Mouse (Mus musculus): ENCODE results near the gene Fbn1. TPM values are rescaled to one million over a fixed set of nuclear protein-coding genes. Genes with fewer than 3 reads are reported as not detected.

The Fbn1 gene
- total and polyA plus RNA-seq, 3 experiments = 15.0 to 43.9 (median 28.8) TPM

- Histone ChIP-seq H3K79me2 (replicated peaks; ENCODE audit: control insufficient read depth, insufficient read depth, low read length) (no peaks in the 10 kb centered on the region), H3K36me3 (ENCODE audit: control insufficient read depth, insufficient read depth, low read length) (peaks cover 8% of the 10 kb centered on the region), H3K4me1 (ENCODE audit: control insufficient read depth, insufficient read depth, low read length) (no peaks in the 10 kb centered on the region; the same call in 1 of the 2 replicates), H3K27me3 (ENCODE audit: control insufficient read depth, insufficient read depth, low read length) (no peaks in the 10 kb centered on the region), H3K9ac (ENCODE audit: low read depth, low read length) (no peak overlapping the region), H3K4me3 (no peak overlapping the region), H3K27ac (no peak overlapping the region)
- TF ChIP-seq EP300 (IDR thresholded peaks at IDR 0.05; ENCODE audit: insufficient read depth, low read depth, low read length) (no peak), CTCF (IDR thresholded peaks at IDR 0.05) (no peak), POLR2A (IDR thresholded peaks at IDR 0.05; ENCODE audit: insufficient read depth, low read depth, low read length) (no peak)
- intact Hi-C loops (cut with DNase I) = loop anchor here (10.0 kb wide), 1 partner anchor 120 kb away; the partner anchor contains the start of genes Fbn1 and Gm9913
- WGBS = 81% methylated on average over 4 of the region's 4 CpGs
- no peak for DNase-seq
Measured at GRCm38 (mm10) chr2:125384941-125385340, 122.9 kb downstream of the Fbn1 start.

GRCm38 (mm10) chr2:125384415-125384814 lies 123.4 kb downstream of the Fbn1 start:
- H3K4me1 ChIP-seq (ENCODE audit: control insufficient read depth, insufficient read depth, low read length) = no peaks in the 10 kb centered on the region; the same call in 1 of the 2 replicates
- TF ChIP-seq POLR2A (IDR thresholded peaks at IDR 0.05; ENCODE audit: insufficient read depth, low read depth, low read length) = no peak
- no peak for TF ChIP-seq CTCF (IDR thresholded peaks at IDR 0.05)
- no peak for TF ChIP-seq EP300 (IDR thresholded peaks at IDR 0.05; ENCODE audit: insufficient read depth, low read depth, low read length)
- DNase-seq = peak in 1 of 2 experiments; percentile 53
- H3K36me3 ChIP-seq (ENCODE audit: control insufficient read depth, insufficient read depth, low read length) = peaks cover 11% of the 10 kb centered on the region
- H3K79me2 ChIP-seq (replicated peaks; ENCODE audit: control insufficient read depth, insufficient read depth, low read length) = no peaks in the 10 kb centered on the region
- no peak overlapping the region for H3K4me3 ChIP-seq
- no peak overlapping the region for H3K27ac ChIP-seq
- no peak overlapping the region for H3K9ac ChIP-seq (ENCODE audit: low read depth, low read length)
- WGBS = 70% methylated on average over 6 of the region's 6 CpGs
- intact Hi-C loops (cut with DNase I) = loop anchor here (10.0 kb wide), 1 partner anchor 120 kb away; the partner anchor contains the start of genes Fbn1 and Gm9913
- H3K27me3 ChIP-seq (ENCODE audit: control insufficient read depth, insufficient read depth, low read length) = no peaks in the 10 kb centered on the region

- intact Hi-C loops (cut with DNase I) = loop anchor here (10.0 kb wide), 1 partner anchor 122 kb away; the partner anchor contains the start of genes Fbn1 and Gm9913
- peaks cover 12% of the 10 kb centered on the region for H3K36me3 ChIP-seq (ENCODE audit: control insufficient read depth, insufficient read depth, low read length)
- H3K4me1 ChIP-seq (ENCODE audit: control insufficient read depth, insufficient read depth, low read length) = no peaks in the 10 kb centered on the region; the same call in 1 of the 2 replicates
- 79% methylated on average over 7 of the region's 7 CpGs for WGBS
- H3K27ac ChIP-seq = no peak overlapping the region
- no peak for TF ChIP-seq POLR2A (IDR thresholded peaks at IDR 0.05; ENCODE audit: insufficient read depth, low read depth, low read length)
- no peak for TF ChIP-seq CTCF (IDR thresholded peaks at IDR 0.05)
- TF ChIP-seq EP300 (IDR thresholded peaks at IDR 0.05; ENCODE audit: insufficient read depth, low read depth, low read length) = no peak
- no peaks in the 10 kb centered on the region for H3K79me2 ChIP-seq (replicated peaks; ENCODE audit: control insufficient read depth, insufficient read depth, low read length)
- no peaks in the 10 kb centered on the region for H3K27me3 ChIP-seq (ENCODE audit: control insufficient read depth, insufficient read depth, low read length)
- no peak overlapping the region for H3K9ac ChIP-seq (ENCODE audit: low read depth, low read length)
- no peak for DNase-seq
- H3K4me3 ChIP-seq = no peak overlapping the region
Measured at GRCm38 (mm10) chr2:125383273-125383641, 124.5 kb downstream of the Fbn1 start.

- intact Hi-C loops (cut with DNase I) = loop anchor here (10.0 kb wide), 1 partner anchor 122 kb away; the partner anchor contains the start of genes Fbn1 and Gm9913
- H3K4me3 ChIP-seq = no peak overlapping the region
- H3K27ac ChIP-seq = peak overlapping the region; percentile 47
- no peak for TF ChIP-seq POLR2A (IDR thresholded peaks at IDR 0.05; ENCODE audit: insufficient read depth, low read depth, low read length)
- no peak for TF ChIP-seq CTCF (IDR thresholded peaks at IDR 0.05)
- H3K27me3 ChIP-seq (ENCODE audit: control insufficient read depth, insufficient read depth, low read length) = no peaks in the 10 kb centered on the region
- WGBS = 72% methylated on average over 7 of the region's 7 CpGs
- H3K79me2 ChIP-seq (replicated peaks; ENCODE audit: control insufficient read depth, insufficient read depth, low read length) = no peaks in the 10 kb centered on the region
- peaks cover 12% of the 10 kb centered on the region for H3K36me3 ChIP-seq (ENCODE audit: control insufficient read depth, insufficient read depth, low read length)
- no peaks in the 10 kb centered on the region; the same call in 1 of the 2 replicates for H3K4me1 ChIP-seq (ENCODE audit: control insufficient read depth, insufficient read depth, low read length)
- DNase-seq = no peak
- H3K9ac ChIP-seq (ENCODE audit: low read depth, low read length) = no peak overlapping the region
Measured at GRCm38 (mm10) chr2:125382613-125383272, 125.0 kb downstream of the Fbn1 start.

- no peak for DNase-seq
- TF ChIP-seq POLR2A (IDR thresholded peaks at IDR 0.05; ENCODE audit: insufficient read depth, low read depth, low read length) = no peak
- TF ChIP-seq CTCF (IDR thresholded peaks at IDR 0.05) = no peak
- no peak for TF ChIP-seq EP300 (IDR thresholded peaks at IDR 0.05; ENCODE audit: insufficient read depth, low read depth, low read length)
- intact Hi-C loops (cut with DNase I) = loop anchor here (10.0 kb wide), 1 partner anchor 125 kb away; the partner anchor contains the start of genes Fbn1 and Gm9913
- H3K36me3 ChIP-seq (ENCODE audit: control insufficient read depth, insufficient read depth, low read length) = peaks cover 12% of the 10 kb centered on the region
- H3K4me1 ChIP-seq (ENCODE audit: control insufficient read depth, insufficient read depth, low read length) = no peaks in the 10 kb centered on the region; the same call in 1 of the 2 replicates
- 60% methylated on average over 2 of the region's 2 CpGs for WGBS
- no peaks in the 10 kb centered on the region for H3K27me3 ChIP-seq (ENCODE audit: control insufficient read depth, insufficient read depth, low read length)
- no peaks in the 10 kb centered on the region for H3K79me2 ChIP-seq (replicated peaks; ENCODE audit: control insufficient read depth, insufficient read depth, low read length)
- H3K9ac ChIP-seq (ENCODE audit: low read depth, low read length) = no peak overlapping the region
- H3K27ac ChIP-seq = no peak overlapping the region
- H3K4me3 ChIP-seq = no peak overlapping the region
Measured at GRCm38 (mm10) chr2:125380086-125380485, 127.7 kb downstream of the Fbn1 start.

- no peaks in the 10 kb centered on the region; the same call in 1 of the 2 replicates for H3K4me1 ChIP-seq (ENCODE audit: control insufficient read depth, insufficient read depth, low read length)
- H3K4me3 ChIP-seq = no peak overlapping the region
- no peak for DNase-seq
- no peak overlapping the region for H3K27ac ChIP-seq
- H3K9ac ChIP-seq (ENCODE audit: low read depth, low read length) = no peak overlapping the region
- H3K36me3 ChIP-seq (ENCODE audit: control insufficient read depth, insufficient read depth, low read length) = peaks cover 12% of the 10 kb centered on the region
- no peak for TF ChIP-seq EP300 (IDR thresholded peaks at IDR 0.05; ENCODE audit: insufficient read depth, low read depth, low read length)
- no peak for TF ChIP-seq POLR2A (IDR thresholded peaks at IDR 0.05; ENCODE audit: insufficient read depth, low read depth, low read length)
- TF ChIP-seq CTCF (IDR thresholded peaks at IDR 0.05) = peak; percentile 50
- H3K79me2 ChIP-seq (replicated peaks; ENCODE audit: control insufficient read depth, insufficient read depth, low read length) = no peaks in the 10 kb centered on the region
- 55% methylated on average over 2 of the region's 2 CpGs for WGBS
- no peaks in the 10 kb centered on the region for H3K27me3 ChIP-seq (ENCODE audit: control insufficient read depth, insufficient read depth, low read length)
- intact Hi-C loops (cut with DNase I) = no loop called here
Measured at GRCm38 (mm10) chr2:125379206-125379605, 128.6 kb downstream of the Fbn1 start.

Data from heart, adult 2 months (tissue).